Mouse (Mus musculus) midbrain, embryonic 11.5 days (tissue): ENCODE measurements at regions not wholly inside any gene's neighbourhood (a gene's known extent, or its start where the extent isn't known, plus 50 kb on each side); places are given as distances from the start of the nearest gene placed in this dataset.

ENCODE experiments used
- ATAC-seq: fragments of 200-750 bp; cut with Nextera tagmentation; 2 replicates; pipeline ENCODE4 v1.8.0; 2017; ENCODE audit warnings: moderate TSS enrichment, moderate library complexity; ENCODE audit not compliant: low FRiP score
- DNase-seq: peaks from one replicate; pipeline ENCODE4 v3.0.0; 2015; ENCODE audit warnings: low spot score; ENCODE audit errors: missing footprints
- H3K27ac ChIP-seq: fragments of 300-500 bp; sonication (generic); 2 replicates; pipeline ENCODE4 v1.5.1; 2014; ENCODE audit warnings: low read depth, low read length
- H3K27me3 ChIP-seq: fragments of 300-500 bp; sonication (generic); 2 replicates; pipeline ENCODE4 v1.6.1; 2014; ENCODE audit warnings: mild to moderate bottlenecking, low read length, moderate library complexity, mixed read lengths; ENCODE audit not compliant: control insufficient read depth, insufficient read depth
- H3K36me3 ChIP-seq: fragments of 300-500 bp; sonication (generic); 2 replicates; pipeline ENCODE4 v1.6.1; 2014; ENCODE audit warnings: mild to moderate bottlenecking, low read length, moderate library complexity, mixed read lengths; ENCODE audit not compliant: control insufficient read depth, insufficient read depth
- H3K4me1 ChIP-seq: fragments of 300-500 bp; sonication (generic); 2 replicates; pipeline ENCODE4 v1.6.1; 2014; ENCODE audit warnings: low read length; ENCODE audit not compliant: control insufficient read depth, insufficient read depth
- H3K4me2 ChIP-seq: fragments of 300-500 bp; sonication (generic); 2 replicates; pipeline ENCODE4 v1.6.1; 2014; ENCODE audit warnings: mild to moderate bottlenecking, moderate library complexity
- H3K4me3 ChIP-seq: fragments of 300-500 bp; sonication (generic); 2 replicates; pipeline ENCODE4 v1.5.1; 2014; ENCODE audit warnings: low read depth, low read length
- H3K9ac ChIP-seq: fragments of 300-500 bp; sonication (generic); 2 replicates; pipeline ENCODE4 v1.6.1; 2014; ENCODE audit warnings: low read length
- H3K9me3 ChIP-seq: fragments of 300-500 bp; sonication (generic); 2 replicates; pipeline ENCODE4 v1.6.1; 2016; ENCODE audit warnings: low read length; ENCODE audit not compliant: control insufficient read depth
- WGBS: fragments of 180-500 bp; shearing (Covaris S2); extraction: QIAGEN DNeasy Blood & Tissue Kit; methylation state at CpG from one replicate; pipeline ENCODE4 v1.1.7; 2014; 5-methylcytosine and 5-hydroxymethylcytosine counted together

DNA sequence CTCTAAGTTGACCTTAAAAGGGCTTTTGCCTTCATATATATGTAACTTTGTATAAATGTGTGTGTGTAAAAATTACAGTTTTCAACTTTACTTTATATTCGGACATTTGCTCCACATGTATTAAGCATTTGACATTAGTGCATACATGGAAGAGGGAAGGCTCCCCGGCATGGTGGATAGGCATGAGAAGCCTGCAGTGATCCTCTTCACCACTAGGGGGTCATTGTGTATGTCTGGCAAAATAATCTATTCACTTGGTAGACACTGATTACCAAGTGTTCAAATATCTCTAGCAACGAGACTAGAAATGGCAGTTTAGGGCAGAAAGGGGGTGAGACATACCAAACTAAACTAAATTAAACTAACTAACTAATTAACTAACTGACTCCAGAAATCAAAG lies 397.7 kb downstream of the Dmrt2 start:
- H3K4me1 ChIP-seq, result 0 out of 2 replicates have a peak, but pooled peaks cover 4% of the 10 kb centered on the region
- no peak overlapping the region for H3K4me3 ChIP-seq
- H3K36me3 ChIP-seq, result no peaks in the 10 kb centered on the region
- H3K27ac ChIP-seq, result no peak overlapping the region
- H3K4me2 ChIP-seq, result no peak overlapping the region
- ATAC-seq, result no peak
- no peak overlapping the region for H3K9ac ChIP-seq
- no peaks in the 10 kb centered on the region for H3K9me3 ChIP-seq
- DNase-seq, result no peak
- 82% methylated on average over 3 of the region's 3 CpGs for WGBS
- no peaks in the 10 kb centered on the region for H3K27me3 ChIP-seq

DNA sequence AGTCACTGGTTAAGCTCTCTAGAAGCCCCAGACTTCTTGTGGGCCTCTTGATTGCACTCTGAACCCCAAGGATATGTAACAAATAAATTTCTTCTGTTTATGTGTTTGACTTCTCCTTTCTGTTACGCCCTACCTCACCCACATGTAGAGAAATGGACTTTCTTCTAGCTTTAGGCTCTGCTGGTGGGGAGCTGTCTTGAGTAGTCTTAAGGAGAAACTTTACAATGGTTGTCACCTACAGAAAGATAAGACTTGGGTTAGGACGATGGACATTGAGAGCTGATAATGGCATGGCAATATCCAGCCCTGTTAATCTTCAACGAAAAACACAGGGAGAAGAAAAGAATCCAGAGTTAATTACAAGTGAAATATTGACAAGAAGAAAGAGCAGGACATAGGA lies 416.1 kb downstream of the Dmrt2 start:
- DNase-seq, result no peak
- H3K27me3 ChIP-seq, result no peaks in the 10 kb centered on the region

DNA sequence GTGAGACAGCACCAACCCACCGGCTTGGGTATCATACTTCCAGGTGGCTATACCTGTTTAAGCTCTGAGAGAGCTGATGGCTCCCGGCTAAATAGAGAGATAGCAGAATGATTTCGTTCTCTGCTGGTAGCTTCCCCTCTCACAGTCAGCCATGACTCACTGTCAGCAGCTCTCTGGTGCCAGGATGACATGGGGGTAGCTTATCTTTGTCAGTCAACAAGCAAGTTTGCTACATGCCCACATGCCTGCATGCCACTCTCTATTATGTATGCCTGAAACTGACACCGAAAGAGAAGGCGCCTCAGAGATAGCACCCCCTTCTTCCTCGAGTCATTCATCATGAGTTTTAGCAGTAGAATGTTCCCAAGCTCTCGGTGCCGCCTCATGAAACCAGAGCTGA lies 419.2 kb downstream of the Dmrt2 start:
- H3K9me3 ChIP-seq, result no peaks in the 10 kb centered on the region
- H3K4me2 ChIP-seq, result no peak overlapping the region
- WGBS, result 88% methylated on average over 8 of the region's 8 CpGs
- no peak overlapping the region for H3K4me3 ChIP-seq
- no peaks in the 10 kb centered on the region for H3K27me3 ChIP-seq
- H3K4me1 ChIP-seq, result no peaks in the 10 kb centered on the region
- no peak for ATAC-seq
- H3K27ac ChIP-seq, result no peak overlapping the region
- no peaks in the 10 kb centered on the region for H3K36me3 ChIP-seq
- DNase-seq, result no peak
- no peak overlapping the region for H3K9ac ChIP-seq

More for the DNA sequence above, 416.1 kb downstream of the Dmrt2 start:
- H3K4me3 ChIP-seq, result no peak overlapping the region
- H3K9me3 ChIP-seq, result no peaks in the 10 kb centered on the region
- no peak overlapping the region for H3K4me2 ChIP-seq
- ATAC-seq, result no peak
- H3K36me3 ChIP-seq, result no peaks in the 10 kb centered on the region
- no peak overlapping the region for H3K9ac ChIP-seq
- H3K4me1 ChIP-seq, result no peaks in the 10 kb centered on the region
- H3K27ac ChIP-seq, result no peak overlapping the region
- WGBS, result 86% methylated on average over 3 of the region's 3 CpGs

DNA sequence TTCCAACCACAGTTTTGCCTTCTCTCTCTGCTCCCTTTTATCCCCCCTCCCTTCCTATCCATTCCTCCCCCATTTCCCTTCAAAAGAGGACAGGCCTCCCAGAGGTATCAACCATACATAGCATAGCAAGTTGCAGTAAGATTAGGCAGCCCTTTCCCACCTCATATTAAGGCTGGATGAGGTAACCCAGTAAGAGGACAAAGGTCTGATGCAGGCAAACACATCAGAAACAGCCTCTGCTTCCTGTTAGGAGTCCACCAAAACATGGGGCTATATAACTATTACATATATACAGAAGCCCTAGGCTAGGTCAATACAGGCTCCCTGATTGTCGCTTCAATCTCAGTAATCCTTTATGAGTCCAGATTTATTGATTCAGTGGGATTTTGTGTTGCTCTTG lies 421.6 kb downstream of the Dmrt2 start:
- Histone ChIP-seq H3K27ac (no peak overlapping the region), H3K4me2 (no peak overlapping the region), H3K9me3 (no peaks in the 10 kb centered on the region), H3K4me3 (no peak overlapping the region), H3K4me1 (no peaks in the 10 kb centered on the region), H3K9ac (no peak overlapping the region), H3K27me3 (no peaks in the 10 kb centered on the region), H3K36me3 (no peaks in the 10 kb centered on the region)
- no peak for ATAC-seq
- no peak for DNase-seq
- WGBS, result 96% methylated on average over 1 of the region's 1 CpGs

DNA sequence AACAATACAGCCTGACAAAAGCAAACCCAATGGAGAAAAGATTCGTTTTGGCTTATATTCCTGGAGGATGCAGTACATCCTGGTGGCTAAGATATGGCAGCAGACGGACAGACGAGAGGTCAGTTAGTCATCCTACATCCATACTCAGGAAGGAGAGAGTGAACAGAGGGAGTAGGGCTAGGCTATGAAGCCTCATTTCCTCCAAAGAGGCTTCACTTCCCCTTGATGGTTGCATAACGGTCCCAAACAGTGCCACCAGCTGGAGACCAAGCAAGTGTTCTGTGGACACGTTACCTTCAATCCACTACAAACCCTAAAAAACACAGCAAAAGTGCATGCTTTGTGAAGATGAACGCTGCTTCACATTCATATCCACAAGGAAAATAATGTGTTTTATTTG lies 442.1 kb downstream of the Dmrt2 start:
- ATAC-seq, result no peak
- DNase-seq, result no peak
- Histone ChIP-seq H3K9ac (no peak overlapping the region), H3K36me3 (no peaks in the 10 kb centered on the region), H3K27ac (no peak overlapping the region), H3K4me2 (no peak overlapping the region), H3K4me3 (no peak overlapping the region), H3K27me3 (no peaks in the 10 kb centered on the region), H3K9me3 (no peaks in the 10 kb centered on the region), H3K4me1 (no peaks in the 10 kb centered on the region)
- WGBS, result 85% methylated on average over 6 of the region's 6 CpGs

DNA sequence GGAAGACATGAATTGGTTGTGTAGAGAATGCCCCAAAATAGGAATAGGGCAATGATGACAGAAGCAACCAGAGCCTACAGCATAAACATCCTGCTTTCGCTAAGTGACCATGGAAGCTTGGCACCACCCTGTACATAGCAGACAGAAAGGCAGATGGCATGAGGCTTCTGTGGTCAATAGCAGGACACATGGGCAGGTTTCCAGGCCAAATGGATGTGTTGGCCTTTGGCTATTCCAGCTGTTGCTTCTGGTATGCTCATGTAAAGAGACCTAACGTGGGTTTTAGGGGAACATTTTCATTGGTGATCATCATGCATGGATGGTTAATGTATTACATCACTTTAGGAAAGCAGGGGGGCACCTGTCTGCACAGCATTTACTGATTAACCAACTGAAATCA lies 456.2 kb downstream of the Dmrt2 start:
- no peak overlapping the region for H3K27ac ChIP-seq
- 72% methylated on average over 2 of the region's 2 CpGs for WGBS
- H3K4me3 ChIP-seq, result no peak overlapping the region

DNA sequence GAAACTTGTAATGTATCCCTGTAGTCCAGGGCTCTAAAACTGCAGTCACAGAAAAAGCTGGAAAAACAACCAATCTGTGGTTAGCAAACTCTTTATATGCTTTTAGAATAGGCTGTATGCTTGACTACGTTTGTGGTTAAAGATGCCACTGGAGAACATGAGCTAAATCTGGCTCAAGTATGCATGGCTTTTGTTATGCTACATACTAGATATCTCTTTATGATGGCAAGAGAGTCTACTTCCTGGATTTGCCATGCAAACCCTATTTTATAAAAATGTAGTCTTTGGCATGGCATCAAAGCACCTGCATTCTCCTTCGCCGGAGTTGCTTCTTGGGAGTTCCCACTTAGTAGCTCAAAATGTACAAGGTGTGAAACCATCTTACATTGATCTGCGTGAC lies 462.2 kb downstream of the Dmrt2 start:
- Histone ChIP-seq H3K4me2 (no peak overlapping the region), H3K4me3 (no peak overlapping the region), H3K27ac (no peak overlapping the region), H3K9ac (no peak overlapping the region), H3K27me3 (no peaks in the 10 kb centered on the region), H3K4me1 (no peaks in the 10 kb centered on the region), H3K9me3 (no peaks in the 10 kb centered on the region), H3K36me3 (no peaks in the 10 kb centered on the region)
- no peak for DNase-seq
- no peak for ATAC-seq
- 91% methylated on average over 4 of the region's 4 CpGs for WGBS

More for the DNA sequence above, 456.2 kb downstream of the Dmrt2 start:
- Histone ChIP-seq H3K27me3 (no peaks in the 10 kb centered on the region), H3K36me3 (no peaks in the 10 kb centered on the region), H3K4me1 (no peaks in the 10 kb centered on the region), H3K4me2 (no peak overlapping the region), H3K9ac (no peak overlapping the region), H3K9me3 (no peaks in the 10 kb centered on the region)
- no peak for ATAC-seq
- DNase-seq, result no peak

DNA sequence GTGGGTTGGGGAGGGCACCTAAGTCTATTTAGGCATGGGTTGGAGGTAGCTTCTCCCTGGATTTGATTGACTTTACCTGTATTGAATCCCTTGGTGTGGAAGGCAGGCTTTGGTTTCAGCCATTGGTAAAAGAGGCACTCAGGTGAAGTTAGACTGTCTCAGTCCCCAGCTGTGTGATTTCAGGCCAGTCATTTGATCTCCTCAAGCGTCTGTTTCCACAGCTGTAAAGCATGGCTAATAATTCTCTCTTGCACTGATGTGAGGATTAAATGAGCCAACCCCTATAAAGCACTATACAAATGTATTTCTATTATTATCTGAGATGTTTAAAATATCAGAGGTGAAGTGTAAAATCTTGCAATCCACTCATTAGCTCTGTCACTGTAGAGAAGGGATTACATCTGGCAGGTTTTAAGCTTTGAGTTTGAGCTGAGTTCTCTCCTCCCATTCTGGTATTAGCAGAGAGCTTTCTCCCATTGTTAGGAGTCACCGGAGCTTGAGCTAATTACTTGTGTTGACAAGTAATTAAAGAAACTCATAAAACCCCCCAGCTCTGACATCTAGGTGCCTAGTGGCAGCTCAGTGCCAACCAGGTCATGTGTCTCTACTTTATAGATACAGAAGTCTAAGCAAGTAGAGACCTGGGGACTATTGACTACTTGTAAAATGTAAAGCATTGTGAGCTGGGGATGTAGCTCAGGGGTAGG lies 463.3 kb downstream of the Dmrt2 start:
- Histone ChIP-seq H3K9ac (no peak overlapping the region), H3K9me3 (no peaks in the 10 kb centered on the region), H3K27ac (no peak overlapping the region), H3K4me2 (no peak overlapping the region), H3K4me1 (no peaks in the 10 kb centered on the region), H3K4me3 (no peak overlapping the region), H3K27me3 (no peaks in the 10 kb centered on the region), H3K36me3 (no peaks in the 10 kb centered on the region)
- no peak for DNase-seq
- 16% methylated on average over 2 of the region's 2 CpGs for WGBS
- no peak for ATAC-seq

DNA sequence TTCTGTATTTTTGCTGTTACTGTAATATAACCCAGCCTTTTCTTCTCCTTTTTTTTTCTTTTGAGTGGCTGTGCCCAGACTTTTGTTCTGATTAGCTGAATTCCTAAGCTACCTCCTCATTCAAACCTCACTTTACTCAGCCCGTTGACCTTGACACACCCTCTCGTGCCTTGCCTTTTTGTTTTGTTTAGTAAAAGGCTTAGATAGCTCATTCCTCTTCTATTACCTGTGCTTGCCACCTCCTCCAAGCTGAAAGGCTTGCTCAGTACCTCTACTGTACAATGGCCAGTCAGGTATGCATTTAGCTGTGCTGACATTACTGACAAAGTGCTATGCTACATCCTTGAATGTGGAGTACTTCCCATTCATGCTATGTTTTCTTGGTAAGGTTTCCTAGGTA lies 464.2 kb upstream of the Smarca2 start:
- no peak for ATAC-seq
- WGBS, result 84% methylated on average over 2 of the region's 2 CpGs
- H3K4me3 ChIP-seq, result no peak overlapping the region
- peaks cover 2% of the 10 kb centered on the region; the same call in 1 of the 2 replicates for H3K4me1 ChIP-seq
- H3K4me2 ChIP-seq, result no peak overlapping the region
- no peaks in the 10 kb centered on the region for H3K9me3 ChIP-seq
- DNase-seq, result no peak
- no peak overlapping the region for H3K9ac ChIP-seq
- H3K27me3 ChIP-seq, result no peaks in the 10 kb centered on the region
- H3K36me3 ChIP-seq, result no peaks in the 10 kb centered on the region
- no peak overlapping the region for H3K27ac ChIP-seq
